Mouse (Mus musculus) ES-E14 (cell line): ENCODE measurements at regions not wholly inside any gene's neighbourhood (a gene's known extent, or its start where the extent isn't known, plus 50 kb on each side); places are given as distances from the start of the nearest gene placed in this dataset.

Experiments used
- CHD2 ChIP-seq: IDR thresholded peaks from 2 replicates; pipeline ENCODE4 v1.6.1; 2014; ENCODE audit warnings: mild to moderate bottlenecking, low read depth, low read length, inconsistent platforms
- HCFC1 ChIP-seq: IDR thresholded peaks from 2 replicates; pipeline ENCODE4 v1.6.1; 2012; ENCODE audit warnings: low read length, inconsistent platforms, borderline replicate concordance; ENCODE audit not compliant: insufficient read depth
- MAFK ChIP-seq: IDR thresholded peaks from 2 replicates; pipeline ENCODE4 v1.6.1; 2014; ENCODE audit warnings: mild to moderate bottlenecking, low read depth, low read length, inconsistent platforms; ENCODE audit not compliant: insufficient read depth
- ZNF384 ChIP-seq: IDR thresholded peaks from 2 replicates; pipeline ENCODE4 v1.6.1; 2012; ENCODE audit warnings: low read depth, low read length, inconsistent platforms

DNA sequence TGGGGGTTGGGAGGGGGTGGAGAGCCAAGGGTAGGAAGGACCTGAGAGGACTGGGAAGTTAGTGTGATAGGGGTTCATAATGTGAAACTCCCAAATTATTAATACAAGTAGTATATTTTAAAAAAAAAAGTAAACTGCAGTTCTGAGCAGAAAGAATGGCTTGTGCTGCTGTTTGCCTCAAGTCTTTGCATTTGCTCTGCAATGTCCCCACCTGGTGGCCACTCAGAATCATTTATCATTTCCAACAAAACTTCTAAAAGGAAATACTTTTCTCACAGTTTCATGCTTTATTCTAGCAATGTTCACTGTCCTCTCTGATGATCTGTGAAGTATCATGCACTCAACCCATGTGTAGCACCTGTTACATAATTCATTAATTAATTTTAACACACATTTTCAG is 165.5 kb downstream of the Gpr165 start:
- TF ChIP-seq CHD2 (no peak), HCFC1 (no peak), MAFK (no peak), ZNF384 (no peak)
